Mouse (Mus musculus) skeletal muscle tissue, adult 2 months (tissue): ENCODE data around the gene Pgpep1l.

ENCODE experiments used
- DNase-seq: peaks from one replicate; pipeline ENCODE4 v3.0.0-alpha.2; 2012; ENCODE audit warnings: low read depth, low spot score

The Pgpep1l gene

DNA sequence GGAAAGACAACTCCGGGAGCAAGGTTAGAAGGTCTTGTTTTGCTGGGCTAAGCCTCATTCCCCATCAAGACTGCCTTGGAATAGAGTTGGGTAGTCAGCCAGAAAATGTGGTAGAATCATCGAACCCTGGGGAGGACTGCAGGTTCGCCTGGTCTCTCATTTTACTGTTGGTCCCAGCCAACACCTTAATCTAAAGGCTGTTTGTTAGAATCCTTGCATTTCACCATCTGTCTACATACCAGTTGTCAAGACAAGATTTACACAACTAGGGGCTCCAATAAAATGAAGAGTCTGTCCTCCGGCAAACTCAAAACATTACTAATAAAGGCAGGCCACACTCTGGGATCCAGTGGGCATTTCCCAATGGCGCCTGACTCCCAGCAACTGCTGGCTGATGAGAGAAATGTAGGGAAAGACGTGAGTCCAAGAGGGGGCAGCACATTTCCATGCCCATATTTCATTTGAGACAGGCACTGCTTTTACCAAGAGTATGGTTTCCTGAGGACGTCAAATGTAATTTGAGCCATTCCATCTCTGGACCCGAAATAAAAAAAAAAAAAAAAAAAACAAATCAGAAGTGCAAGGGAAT is 1.3 kb downstream of the Pgpep1l start:
- DNase-seq = no peak

GRCm38 (mm10) chr7:68259523-68260081 is 4.4 kb downstream of the Pgpep1l start:
- DNase-seq = no peak

DNA sequence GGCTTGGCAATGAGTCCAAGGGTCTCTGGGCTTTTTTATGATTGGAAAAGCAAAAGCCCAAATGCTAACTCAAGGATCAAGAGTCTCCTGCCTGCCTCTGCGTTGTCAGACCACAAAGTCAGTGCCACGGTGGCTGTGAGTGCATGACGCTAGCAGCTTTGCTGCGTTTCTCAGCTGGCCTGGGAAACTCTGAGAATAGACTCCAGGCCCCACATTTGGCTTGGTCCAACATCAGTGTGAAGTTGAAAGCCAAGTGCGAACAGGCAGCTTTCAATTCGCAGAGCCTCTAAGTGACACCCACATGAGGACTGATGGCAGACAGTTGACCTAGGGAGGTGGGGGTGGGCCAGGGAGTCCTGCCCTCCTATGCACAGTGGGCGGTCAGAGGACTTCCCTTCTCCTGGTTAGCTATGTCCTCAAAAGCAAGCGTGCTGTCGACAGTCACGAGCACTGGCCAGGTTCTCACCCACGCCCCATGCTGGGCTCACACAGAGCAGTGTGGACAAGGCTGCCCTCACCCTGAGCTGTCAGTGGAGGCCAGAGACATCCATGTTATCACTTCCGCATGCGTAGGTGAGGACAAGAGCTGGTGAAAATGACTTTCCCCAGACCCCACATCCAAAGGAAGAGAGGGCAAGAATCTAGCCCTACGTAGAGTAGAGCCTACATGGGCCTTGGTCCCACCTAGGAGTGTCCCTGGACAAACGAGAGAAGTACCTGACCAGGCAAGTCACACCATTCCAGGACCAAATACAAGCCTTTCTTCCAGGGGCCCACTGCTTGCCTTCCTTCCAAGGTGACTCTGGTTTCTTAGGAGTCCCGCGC is 5.5 kb downstream of the Pgpep1l start:
- no peak for DNase-seq

GRCm38 (mm10) chr7:68257767-68258166 is 6.3 kb downstream of the Pgpep1l start:
- DNase-seq = no peak

GRCm38 (mm10) chr7:68250902-68251301 is 13.1 kb downstream of the Pgpep1l start:
- DNase-seq = no peak

DNA sequence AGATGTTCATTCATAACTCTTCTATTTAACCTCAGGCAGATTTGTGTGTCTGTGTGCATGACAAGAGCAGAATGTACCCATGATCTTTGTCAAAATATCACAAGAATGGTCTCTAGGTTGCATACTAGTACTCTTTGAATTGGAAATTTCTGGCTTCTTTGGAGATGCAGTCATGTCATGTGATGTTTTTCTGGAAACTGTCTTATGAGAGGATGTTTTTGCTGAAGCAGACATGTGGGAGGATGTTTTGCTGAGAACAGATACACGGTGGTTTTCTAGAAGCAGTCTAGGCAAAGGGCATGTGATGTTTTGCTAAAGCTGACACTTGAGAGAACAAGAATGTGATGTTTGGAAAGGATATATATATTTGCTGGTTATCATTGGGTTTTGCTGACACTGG is 13.6 kb downstream of the Pgpep1l start:
- DNase-seq = no peak

- DNase-seq = no peak
These were observed 17.8 kb downstream of the Pgpep1l start for GRCm38 (mm10) chr7:68246249-68246648.

- DNase-seq = no peak
These were observed 18.4 kb downstream of the Pgpep1l start for GRCm38 (mm10) chr7:68245681-68246080.

- DNase-seq = no peak
These were observed 22.8 kb downstream of the Pgpep1l start for GRCm38 (mm10) chr7:68241205-68241604.

DNA sequence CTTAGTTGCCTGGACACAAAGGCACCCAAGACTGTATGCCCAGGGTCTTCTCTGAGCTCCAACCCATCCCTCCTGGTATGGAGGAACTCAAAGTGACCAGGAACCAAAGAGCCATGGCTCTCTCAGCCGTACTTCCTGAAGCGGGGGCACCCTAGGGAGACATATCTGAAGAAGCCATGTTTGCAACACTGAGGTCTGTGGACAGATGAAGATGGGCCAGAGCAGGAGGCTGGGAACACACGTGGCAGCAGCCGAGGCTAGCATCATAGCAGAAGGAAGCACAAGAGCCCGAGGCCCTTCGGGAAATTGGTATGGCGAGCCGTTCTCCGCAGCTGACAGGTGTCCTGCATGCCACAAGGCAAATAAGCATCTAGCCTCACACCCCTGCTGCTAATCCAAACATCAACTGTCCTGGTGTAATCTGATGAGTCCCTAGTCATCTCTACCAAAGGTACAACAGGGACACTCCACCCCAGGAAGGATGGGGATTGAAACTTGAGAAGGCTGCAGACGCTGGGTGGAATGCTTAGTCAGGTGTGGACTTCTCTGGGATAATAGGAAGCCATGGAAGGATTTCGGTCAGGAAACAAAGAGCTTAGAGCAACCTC is 24.7 kb downstream of the Pgpep1l start:
- no peak for DNase-seq

GRCm38 (mm10) chr7:68236817-68237216 is 27.2 kb downstream of the Pgpep1l start:
- DNase-seq = no peak

- DNase-seq = no peak
These were observed 30.3 kb downstream of the Pgpep1l start for GRCm38 (mm10) chr7:68233619-68234223.

GRCm38 (mm10) chr7:68232521-68232920 is 31.5 kb downstream of the Pgpep1l start:
- DNase-seq = no peak

DNA sequence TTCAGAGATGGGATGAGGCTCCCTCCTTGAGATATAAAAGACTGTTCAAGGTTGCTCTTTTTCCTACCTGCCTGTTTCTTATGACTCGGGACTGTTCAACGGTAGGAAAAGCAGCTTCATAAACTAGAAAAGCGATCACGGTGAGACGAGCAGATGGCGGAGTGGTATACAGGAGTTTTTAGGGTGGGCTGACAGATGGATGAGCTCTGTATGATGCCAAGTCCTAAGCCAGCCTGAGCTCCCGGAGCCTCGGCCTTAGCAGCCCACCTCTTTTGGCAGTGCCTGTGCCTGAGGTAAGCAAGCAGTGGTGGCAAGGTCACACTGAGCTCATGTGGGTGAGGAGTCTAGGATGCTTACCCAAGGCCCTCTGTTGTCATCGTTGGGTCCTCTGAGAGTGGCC is 33.2 kb downstream of the Pgpep1l start:
- no peak for DNase-seq

DNA sequence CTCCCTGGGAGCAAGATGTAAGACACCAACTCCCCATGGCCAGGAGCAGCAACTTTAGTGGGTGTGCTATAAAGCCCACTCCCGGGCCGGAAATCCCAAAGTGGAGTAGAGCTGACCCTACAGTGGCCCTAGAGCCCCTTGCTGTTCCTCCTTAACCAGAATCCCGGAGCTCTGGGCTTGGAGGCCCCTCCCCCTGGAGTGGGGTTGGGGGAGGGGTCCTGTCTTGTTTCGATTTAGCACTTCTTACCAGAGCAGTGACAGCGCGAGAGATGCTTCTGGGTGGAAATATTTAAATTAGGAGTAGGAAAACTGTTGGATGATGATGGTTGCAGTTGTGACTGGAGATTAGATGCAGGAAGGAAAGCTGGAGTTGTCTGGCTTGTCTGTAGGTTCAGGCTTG is 35.5 kb downstream of the Pgpep1l start:
- no peak for DNase-seq

DNA sequence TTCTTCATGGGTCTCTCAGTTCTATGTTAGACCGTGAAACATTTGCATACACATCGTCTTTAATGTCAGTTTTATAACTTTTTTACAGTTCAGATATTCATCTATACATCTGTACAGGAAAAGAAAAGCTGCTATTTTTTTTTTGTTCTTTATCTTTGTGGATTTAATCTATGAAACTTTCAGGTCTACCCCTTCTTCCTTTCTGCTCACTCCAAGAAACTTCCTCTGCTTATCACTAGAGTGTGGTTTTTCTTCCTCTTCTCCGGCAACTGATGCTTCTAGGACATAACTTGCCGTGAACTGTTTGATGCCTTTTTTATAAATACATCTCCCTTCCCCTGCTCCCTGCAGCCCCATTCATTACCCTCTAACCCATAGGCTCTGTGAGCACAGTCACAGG is 36.4 kb downstream of the Pgpep1l start:
- DNase-seq = no peak

GRCm38 (mm10) chr7:68227021-68227420 is 37.0 kb downstream of the Pgpep1l start:
- no peak for DNase-seq

DNA sequence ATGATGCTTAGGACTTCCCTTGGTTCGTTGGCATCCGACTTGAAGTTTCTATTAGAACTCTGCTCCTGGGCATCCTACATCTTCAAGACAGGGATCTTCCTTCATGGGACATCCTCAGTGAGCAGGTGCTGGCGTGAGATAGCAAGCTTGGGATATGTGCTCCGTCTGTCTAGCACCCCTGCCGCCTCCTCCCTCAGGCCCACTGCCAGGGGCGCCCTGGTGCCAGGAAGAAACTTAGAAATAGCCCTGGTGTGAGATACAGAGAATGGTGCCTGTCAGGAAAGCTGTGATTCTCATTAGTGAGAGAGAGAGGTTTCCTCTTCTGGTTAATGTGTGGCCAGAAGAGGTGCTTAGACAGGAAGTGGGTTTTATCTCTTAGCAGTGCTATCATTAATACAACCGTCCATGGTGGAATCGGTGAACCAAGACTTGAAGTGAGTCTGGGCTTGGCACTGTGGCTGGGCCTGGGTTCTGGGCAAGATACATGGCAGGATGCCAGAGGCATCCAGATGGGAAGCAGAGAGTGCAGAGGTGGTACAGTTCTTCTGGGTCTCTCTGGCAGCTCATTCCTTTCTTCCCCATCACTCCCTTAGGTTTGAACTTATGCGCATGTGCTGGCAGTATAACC is 38.5 kb downstream of the Pgpep1l start:
- no peak for DNase-seq

- DNase-seq = no peak
These were observed 40.0 kb downstream of the Pgpep1l start for GRCm38 (mm10) chr7:68224006-68224405.

DNA sequence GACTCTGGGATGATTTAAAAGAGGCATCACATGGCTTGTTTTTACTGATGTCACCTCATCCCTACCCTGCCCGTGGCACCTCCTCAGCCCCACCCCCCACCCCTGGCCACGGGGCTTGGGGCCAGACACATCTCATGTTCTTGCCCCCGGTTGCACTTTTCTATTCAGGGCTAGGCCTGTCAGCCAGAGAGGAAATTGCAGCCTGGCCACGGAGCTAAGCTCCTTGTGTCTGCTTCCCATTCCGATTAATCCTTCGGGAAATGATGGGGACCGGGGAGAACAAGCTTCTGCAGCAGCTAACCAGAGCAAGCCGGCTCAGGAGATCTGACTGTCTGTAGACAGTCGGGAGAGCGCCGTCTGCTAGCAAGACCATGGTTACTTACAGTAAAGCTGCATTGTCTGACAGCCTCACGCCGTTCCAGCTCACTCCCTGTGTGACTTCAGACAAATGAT is 40.7 kb downstream of the Pgpep1l start:
- peak; percentile 92 for DNase-seq

DNA sequence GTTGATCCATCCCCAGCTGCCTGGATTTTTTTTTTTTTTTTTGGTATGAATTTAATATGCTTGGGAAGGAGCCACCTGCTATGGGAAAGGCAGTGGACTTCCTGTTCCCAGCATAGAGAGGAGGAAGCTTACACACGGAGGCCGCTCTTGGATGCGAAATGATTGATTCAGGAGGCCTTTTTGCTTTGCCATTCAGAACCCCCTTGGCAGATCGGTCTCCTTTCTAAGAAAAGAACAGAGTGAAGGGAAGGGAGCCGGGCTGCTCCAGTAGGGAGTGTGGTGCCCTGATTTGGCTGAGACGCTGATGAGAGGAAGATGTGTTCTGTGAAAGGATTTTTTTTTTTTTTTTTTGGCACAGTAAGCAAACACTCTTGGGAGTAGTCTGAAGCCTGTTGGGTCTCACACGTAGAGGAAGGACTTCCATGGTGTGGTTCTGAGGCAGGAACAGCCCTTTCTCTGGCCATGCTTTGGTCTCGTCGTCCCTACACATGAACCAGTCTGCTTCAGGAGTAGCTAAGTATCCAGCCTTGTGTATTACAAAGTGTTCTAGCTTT is 42.3 kb downstream of the Pgpep1l start:
- no peak for DNase-seq
